Mouse (Mus musculus) naive thymus-derived CD4-positive, alpha-beta T cell, adult 2 months (primary cell): Measurements from ENCODE around the gene Filip1l.

ENCODE experiments used
- DNase-seq: peaks from one replicate; pipeline ENCODE4 v3.0.0-alpha.2; 2011; ENCODE audit warnings: low read depth

The Filip1l gene

DNA sequence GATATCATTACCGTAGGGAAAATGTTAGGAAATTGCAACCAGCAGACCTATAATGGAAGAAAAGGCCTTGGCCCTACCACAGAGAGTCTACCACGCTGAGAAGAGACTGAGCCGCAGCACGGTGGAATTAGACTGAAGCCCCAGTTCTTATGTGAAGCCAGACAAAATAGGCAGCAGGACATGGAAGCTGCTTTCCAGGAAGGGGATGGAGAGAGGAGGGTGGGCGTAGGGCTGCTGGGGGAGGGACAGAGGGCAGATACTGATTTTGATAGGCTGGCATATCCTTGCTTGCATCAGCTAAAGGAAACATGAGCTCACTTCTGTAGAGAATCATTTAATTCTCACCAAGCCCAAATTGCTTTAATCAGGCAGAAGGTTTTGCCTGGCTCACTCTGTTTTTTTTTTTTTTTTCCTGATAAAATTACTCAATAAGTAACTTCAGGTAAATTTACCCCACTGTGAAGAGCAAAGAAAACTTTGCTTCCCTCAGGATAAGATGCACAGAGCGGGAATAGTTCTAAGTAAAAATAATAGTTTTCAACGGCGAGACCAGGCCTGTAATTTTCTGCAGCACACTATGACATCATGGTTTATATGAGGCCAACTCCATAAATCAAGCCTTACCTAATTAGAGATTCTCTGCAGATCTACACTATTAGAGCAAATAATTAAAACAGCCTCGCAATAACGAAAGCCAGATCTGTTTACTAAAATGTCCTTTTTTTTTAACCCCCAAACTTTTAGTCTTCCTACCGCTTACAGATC is 84.8 kb downstream of the Filip1l start:
- DNase-seq: no peak

DNA sequence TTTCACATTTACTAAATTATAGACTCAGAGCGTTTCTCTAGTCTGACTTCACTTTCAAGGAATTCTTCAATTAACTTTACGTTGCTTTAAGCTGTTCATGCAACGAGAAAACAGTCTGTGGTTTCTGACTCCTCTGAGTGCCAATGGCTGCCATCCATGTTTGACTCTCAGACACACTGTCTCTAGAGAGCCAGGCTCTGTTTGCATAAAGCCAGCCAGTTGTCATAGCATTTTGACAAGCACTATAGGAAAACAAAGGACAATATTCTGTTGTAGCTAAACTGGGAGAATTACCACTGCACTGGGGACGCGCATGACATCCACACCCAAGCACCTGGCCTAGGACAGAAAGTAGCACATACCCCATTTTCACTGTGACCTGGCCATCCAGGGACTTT is 85.4 kb downstream of the Filip1l start:
- no peak for DNase-seq

DNA sequence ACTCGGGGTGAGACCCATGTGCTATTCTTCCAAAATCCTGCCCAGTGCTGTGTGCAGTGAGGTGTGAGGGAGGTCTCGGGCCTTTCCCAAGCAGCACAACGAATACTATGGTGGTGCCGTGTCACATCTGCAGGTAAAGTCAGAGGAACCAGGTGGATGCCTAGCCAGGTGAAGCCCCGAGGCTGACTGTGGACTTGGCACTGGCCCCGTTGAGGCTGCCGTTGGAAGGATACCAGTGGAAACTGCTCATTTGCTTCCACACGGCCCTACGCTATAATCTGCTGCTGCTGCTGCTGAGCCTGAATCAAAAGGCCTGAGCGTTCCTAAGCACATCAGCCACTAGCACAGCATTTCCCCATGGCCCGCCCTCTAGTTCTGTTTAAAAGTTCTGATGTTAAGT is 86.3 kb downstream of the Filip1l start:
- no peak for DNase-seq

DNA sequence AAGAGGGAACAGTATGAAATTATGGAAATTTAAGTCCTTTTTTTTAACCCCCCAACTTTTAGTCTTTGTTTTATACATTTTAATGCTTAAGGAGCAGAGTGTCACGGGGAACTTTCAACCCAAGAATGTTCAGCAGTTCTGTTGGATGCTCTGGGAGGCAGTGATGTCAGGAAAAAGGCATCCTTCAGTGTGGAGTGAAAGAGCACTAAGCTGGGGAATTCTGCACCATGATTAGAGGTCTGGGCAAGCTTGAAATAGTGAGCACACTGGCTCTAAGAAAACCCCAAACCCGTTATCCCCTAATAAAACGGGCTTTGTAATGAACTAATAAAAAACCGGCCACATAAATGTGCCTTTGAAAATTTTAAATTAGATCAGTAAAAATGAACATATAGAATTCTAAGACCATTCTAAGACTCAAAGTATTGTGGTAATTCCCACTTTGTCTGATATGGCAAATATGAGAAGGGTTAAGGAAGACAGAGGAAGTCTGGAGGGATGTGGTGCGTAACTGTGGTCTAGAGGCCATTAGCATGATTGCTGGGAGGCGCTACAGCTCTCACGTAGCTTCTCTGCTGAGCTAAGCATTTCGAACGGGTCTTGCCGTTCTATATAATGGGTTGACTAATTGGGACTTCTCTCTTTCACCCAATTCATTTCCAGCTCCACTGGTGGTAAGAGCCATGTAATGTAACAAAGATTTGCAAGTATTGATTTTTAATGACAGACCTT is 88.0 kb downstream of the Filip1l start:
- DNase-seq: no peak

DNA sequence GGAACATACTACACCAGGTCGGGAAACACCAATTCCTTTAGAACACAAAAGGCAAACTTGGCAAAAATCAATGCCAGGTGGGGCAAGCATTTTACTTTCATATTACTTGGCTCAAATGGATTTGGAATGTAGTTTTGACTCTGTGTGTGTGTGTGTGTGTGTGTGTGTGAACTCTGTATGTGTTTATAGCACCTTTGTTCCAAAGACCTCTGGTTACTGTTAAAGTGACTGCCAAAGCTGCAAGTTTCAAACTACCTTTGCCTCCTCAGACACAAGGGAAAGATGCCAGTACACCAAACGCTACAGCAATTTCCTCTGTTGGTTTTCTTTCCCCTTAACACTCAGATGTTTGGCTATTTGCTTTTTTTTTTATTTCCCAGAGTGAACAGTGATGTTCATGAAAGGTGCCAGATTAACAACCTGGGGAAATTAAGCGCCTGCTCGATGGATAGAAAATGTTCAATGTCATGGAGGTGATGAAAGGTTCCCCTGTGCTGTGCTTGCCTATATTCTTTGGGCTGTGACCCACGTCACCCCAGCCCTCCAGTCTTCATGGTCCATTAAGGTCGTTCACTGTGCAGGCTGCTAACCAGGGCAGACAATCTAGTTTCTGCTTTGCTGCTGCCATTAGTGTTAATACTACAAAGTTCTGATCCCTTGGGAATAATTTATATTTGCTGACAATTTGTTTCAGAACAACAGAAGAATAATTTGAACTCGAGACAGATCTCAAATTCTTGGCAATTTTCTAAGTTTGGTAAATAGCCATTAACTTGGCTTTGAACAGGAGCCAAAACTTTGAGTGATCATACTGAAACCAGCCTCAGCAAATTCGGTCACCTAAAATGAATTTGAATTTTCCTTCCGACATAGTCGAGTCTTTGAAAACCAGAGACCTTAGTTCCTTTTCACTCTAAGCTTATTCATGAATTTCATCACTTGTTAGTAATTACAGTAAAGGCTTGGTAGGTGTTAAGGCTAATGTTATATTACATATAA is 92.5 kb downstream of the Filip1l start:
- DNase-seq: no peak

DNA sequence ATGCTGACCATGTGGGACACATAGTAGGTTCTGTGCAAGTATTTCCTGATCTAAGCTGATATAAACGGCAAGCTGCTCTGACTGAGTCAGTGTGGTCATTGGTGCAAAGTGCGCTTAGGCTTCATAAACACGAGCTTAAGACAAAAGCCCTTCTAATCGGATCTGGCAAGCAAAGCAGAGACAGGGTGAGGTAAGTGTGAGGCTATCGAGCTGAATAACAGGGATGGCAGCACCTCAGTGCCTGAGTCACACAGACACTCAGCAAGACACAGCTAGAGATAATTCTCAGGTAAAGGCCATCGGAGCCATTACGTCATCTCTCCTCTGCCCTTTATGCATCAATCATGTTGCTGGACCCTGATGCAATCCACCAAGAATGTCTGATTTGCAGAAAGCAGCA is 100.1 kb downstream of the Filip1l start:
- DNase-seq: no peak

DNA sequence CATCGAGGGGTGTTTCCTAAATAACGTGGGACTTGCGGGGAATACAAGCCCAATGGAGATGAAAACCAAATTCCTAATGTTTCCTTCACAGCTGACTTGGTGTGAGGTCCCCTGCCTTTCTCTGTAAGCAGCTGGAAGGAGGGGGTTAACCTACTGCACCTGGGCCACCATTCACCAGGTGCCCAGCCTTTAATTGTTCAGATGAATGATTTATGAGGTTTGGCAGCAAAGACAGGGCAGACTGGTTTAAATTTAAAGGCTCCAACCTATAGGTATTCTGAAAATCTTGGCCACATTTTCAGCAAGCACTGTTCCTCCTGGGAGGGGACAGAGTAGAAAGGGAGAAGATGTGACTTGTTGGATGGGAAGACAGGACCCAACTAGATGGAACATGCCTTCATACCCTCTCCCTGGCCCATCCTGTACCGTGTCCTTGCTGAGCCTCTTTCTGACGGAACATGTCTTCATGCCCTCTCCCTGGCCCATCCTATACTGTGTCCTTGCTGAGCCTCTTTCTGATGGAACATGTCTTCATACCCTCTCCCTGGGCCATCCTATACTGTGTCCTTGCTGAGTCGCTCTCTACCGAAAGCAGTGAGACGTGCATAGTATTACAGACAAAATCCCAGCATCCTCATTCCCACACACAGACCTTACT is 101.3 kb downstream of the Filip1l start:
- DNase-seq: no peak

DNA sequence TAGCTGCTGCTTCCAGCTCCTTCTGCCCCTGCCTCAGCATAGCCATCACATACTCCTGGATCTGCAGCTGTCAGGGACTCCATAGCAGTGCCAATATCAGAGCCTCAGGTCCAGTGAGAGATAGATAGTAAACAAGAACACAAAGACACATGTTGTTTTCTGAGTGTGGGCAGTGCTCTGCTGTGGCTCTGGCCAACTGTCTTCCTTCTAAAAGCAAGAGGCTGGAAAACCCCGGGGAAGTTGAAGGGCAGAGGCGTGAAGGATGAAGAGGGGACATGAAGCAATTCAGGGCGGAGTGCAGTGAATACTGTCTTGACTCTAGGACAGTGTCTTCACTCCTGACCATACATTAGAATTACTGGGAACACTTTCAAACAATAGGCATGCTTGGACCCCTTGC is 102.7 kb downstream of the Filip1l start:
- DNase-seq: peak; percentile 46

DNA sequence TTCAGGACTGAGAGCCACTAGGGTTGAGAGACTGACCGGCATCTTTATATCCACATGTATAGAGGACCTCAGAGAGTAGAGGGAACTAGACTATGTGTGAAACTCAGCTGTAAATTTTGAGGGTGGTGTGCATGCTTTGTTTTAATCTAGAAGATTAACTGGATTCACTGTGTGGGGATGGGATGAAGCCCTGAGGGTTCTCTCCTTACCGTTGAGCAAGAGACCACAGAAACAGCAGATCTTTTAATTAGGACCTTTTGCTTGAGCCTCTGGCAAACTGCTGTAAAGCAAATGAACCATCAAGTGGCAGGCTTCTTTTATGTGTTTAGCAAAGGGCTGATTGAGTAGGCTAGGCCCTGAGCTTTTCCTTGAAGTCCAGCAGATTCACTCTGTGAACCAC is 103.1 kb downstream of the Filip1l start:
- DNase-seq: no peak

DNA sequence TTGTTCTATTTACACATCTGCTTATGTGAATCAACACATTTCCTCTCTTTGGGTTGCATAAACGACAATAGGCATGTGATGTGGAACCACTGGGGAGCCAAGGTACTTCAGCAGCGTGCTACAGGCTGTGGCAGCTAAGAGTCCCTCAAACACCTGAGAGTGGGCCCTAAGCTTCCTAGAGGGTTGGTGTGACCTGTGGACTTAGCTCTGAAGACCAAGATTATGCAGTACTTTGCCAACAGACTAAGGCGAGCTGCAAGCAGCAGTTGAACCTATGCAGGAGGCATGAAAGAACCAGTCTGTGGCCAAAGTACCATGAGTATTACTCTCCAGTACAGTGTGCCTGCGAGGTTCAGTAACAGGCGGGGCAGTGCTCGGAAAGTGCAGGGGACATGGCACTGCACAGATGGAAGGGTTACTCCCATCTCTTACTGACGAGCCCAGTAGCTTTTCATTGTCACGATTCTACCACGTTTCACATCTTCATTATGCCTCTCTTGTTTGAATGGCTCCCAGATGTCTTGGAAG is 112.6 kb downstream of the Filip1l start:
- peak; percentile 60 for DNase-seq

DNA sequence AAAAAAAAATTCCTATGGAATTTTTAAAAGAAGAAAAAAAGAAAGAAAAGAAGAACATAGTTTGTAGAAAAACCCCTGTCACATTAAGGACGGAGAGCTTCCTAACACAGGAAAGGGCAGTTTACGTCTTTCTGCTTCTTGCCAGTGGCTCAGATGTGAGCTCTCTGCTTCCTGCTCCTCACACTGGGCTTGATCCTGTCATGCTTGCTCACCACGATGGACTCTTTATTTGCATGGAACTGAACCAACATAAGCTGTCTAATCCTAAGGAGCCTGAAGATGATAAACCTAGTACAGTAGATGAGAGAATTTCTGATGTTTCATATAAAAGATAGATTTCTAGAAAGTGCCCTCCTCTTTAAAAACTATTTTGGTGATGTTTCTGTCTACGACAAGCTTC is 116.4 kb downstream of the Filip1l start:
- peak; percentile 51 for DNase-seq

DNA sequence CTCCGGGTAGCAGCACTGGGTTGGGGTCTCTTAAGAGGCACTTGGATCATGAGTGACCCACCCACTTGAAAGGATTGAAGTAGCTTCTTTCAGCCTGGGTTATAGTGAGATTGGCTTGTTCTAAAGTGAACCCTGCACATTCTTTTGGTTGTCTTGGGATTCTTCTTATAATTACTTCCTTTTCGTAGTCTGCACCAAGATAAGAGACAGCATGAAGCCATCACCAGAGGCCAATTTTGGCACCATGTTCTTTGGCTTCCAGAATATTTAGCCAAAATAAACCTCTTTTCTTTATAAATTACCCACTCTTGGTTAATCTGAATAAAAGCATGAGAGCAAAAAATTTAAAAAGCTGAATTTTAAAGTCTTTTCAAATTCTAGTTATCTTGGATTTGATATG is 117.0 kb downstream of the Filip1l start:
- peak; percentile 24 for DNase-seq

DNA sequence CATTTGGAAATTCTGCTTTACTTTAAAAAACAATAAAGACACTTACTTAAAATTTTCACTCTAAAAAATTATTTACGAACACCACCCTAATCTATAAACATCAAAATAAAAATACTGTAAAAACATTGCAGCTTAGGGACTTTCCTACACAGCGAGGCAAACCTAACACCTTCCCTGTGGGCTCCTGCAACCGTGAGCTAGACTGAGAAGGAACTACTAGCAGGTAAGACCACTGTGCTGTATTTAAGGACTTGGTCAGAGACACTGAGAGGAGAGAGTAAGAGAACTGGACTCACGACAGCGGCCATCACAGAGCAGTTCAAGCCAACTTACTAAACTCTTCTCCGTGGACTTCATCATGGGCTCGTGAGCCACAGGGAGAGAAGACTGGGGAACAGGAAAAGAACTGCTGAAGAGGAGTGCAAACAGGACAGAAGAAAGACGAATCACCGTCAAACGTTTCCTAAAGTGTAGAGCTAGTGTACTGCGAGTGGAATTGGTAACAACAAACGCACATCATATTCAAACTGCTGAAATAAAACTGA is 117.5 kb downstream of the Filip1l start:
- DNase-seq: peak; percentile 65

DNA sequence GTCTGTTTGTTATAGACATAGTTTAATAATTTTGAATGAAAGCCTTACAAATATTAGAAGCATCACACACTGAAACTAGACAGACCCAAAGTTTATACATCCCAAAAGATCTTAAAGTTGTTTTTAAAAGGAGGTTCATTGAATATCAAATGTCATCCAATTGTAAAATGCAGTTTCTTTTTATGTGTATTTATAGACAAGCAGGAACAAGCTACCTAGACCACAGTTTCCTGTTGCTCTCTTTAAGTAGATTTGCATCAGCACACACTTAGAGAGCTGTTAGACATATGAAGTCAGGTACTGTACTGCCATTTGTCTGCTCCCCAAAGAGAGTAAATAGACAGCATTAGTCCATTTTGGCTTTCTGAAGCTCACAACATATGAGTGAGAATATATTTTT is 118.2 kb downstream of the Filip1l start:
- DNase-seq: peak; percentile 85

DNA sequence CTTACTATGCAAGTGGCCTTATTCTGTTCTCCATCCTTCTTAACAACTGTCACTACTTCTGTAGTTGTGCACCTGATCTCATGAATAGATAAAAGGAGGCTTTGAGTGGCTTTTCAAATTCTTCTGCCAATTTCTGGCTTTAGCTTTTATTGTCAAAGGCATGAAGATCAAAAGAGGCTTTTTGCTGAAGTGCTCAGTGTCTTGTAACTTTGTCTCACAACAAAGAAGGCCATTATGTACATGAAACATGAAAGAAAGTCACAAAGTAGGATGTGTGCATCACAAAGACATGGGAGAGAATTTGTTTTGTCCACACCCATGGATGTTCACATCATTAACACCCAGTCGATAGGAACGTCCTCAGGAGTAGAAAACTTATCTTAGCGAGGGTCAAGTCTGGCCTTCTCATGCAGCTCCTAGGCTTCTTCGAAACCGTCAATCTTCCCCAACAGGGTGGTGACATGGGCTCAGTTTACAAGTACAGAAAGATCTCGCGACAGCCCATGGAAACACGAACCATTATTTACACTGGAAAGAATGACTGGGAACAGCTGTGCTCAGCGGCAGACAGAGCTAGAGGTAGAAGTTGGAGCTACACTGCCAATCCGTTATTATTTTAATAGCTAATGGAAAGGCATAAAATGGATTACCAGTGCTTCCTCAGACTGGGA is 120.7 kb downstream of the Filip1l start:
- peak; percentile 63 for DNase-seq

DNA sequence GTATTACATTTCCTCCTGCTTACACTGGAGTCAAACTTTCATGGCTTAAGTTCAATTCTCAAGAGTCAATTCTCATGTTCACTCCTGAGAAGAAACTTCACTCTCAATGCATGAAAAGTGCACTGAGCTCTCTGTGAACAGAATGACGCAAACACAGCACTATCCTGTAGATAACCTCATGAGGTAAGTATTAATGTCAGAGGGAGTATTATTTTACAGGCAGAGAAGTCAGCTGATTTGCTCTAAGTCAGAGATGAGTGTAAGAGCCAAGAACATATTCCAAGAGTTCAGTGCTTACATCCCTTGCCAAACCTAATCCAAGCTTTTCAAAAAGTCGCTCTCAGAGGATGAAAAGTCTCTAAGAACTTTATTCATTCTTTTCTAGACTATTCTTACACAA is 125.6 kb downstream of the Filip1l start:
- DNase-seq: no peak

DNA sequence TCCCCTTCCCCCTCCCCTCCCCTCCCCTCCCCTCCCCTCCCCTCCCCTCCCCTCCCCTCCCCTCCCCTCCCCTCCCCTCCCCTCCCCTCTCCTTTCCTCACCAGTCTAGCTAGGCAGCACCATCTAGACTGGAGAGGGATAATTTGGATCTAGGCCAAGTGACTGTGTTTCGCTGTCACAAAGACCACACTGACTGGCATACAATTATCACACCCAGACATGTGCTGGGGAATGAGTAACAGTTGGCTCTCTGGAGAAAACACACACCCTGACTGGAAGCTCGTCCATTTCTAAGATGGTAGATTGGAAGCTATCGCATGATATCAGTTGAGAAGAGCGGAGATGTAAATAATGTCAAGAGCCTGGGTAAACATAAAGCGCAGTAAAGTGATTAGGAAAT is 126.9 kb downstream of the Filip1l start:
- DNase-seq: no peak

DNA sequence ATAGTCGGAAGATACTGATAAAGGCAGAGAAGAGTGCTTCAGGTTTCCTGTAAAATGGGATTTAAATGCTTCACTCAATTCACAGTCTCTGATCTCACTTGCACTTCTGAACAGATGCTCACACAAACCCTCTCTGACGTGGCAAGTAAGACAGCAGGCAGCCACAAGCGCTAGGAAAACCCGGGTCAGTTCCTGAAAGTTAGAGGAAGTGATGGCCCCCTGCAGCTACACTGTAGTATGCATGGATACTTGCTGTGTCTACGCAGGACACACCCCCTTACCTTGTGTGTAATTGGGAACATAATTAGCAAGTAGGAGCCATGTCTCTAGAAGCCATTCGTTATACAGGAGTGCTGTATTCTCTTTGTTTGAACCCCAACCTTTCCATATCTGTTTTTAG is 129.4 kb downstream of the Filip1l start:
- DNase-seq: peak; percentile 27

DNA sequence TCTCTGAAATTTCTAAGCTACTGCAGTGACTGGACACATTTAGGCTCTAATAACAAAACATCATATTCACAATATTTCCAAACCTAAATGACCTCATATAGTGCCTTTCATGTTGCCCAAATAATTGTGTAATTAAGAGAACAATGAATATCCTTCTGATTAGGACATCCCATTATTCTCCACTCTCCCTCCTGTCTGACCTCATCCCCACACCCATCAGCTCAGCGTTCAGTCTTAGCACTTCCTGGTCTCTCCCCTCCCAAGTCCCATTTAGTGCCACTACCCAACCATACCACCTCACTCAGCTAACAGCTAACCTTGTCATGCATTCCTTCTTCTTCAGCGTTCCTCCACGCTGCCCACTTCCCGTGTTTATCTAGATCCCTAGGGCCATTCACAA is 130.0 kb downstream of the Filip1l start:
- no peak for DNase-seq

DNA sequence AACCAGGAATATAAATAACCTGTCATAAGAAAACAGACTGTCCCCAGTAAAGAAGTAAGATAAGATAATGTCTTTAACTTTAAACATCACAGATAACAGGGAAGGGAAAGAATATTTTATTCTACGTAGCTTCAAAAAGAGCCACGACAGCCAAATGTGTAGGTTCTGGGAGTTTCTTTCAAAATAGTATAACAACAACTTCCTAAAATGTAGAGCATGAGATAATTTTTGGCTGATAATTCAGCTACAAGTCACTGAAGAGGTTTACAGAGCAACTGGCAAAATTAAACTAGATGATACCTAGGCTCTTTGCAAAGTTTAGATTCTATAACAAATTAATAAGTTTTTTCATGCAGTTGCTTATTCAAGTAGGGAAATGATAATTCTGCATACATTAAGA is 130.6 kb downstream of the Filip1l start:
- DNase-seq: no peak
